Mouse (Mus musculus): ENCODE results near the gene St3gal5. TPM values are rescaled to one million over a fixed set of nuclear protein-coding genes. Genes with fewer than 3 reads are reported as not detected.

St3gal5 gene
- total and polyA plus RNA-seq, 3 experiments: 24.4 to 51.8 TPM; not detected in 1

GRCm38 (mm10) chr6:72114902-72115301 is 17.5 kb downstream of the St3gal5 start:
- Histone ChIP-seq H3K36me3 (ENCODE audit: control insufficient read depth in 1 of 2, insufficient read depth in 2 of 2, low read length in 2 of 2) (peaks cover 7 to 28% of the 10 kb centered on the region in 2 experiments), H3K27ac (ENCODE audit: control insufficient read depth, low read depth, low read length) (no peak overlapping the region)

DNA sequence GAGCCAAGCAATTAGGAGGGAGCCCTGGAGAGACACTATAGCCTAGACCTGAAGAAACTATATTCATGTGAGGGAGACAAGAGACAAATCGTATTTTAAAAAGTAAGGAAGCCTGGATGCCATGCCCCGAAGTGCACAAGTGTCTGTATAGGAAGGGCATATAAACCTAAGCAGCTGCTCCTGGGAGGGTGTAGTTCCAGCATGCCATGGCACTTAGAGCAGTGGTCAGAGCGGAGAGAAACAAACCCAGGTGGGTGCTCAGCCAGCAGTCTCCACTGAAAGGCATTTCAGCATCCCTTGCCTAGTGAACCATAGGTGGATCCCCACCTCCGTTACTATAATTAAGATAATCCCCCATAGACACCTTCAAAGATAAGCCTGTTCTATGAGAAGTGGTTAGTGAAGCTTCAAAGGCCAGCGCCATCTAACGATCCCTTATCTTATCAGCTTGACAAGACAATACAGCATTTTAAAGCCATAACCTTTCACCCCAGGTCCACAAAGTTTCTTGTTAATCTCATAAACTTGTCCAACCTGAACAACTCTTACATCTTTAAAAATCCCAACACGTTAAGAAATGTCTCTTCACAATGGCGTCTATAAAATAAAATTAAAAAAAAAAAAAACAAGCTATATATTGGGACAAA is 20.1 kb downstream of the St3gal5 start:
- peaks cover 16% of the 10 kb centered on the region for H3K79me2 ChIP-seq (ENCODE audit: control insufficient read depth, insufficient read depth, low read length, poor library complexity)
- H3K27ac ChIP-seq (ENCODE audit: control insufficient read depth, low read depth, low read length): no peak overlapping the region
- no peak overlapping the region for H3K9ac ChIP-seq (ENCODE audit: control insufficient read depth, low read depth, low read length, poor library complexity, severe bottlenecking)
- H3K4me1 ChIP-seq (ENCODE audit: control insufficient read depth in 1 of 2, insufficient read depth in 2 of 2, low read length in 2 of 2): peaks cover 10 to 19% of the 10 kb centered on the region in 2 experiments
- no peak for DNase-seq (ENCODE audit: low read depth, low spot score)
- peaks cover 7 to 17% of the 10 kb centered on the region in 2 experiments for H3K36me3 ChIP-seq (ENCODE audit: control insufficient read depth in 1 of 2, insufficient read depth in 2 of 2, low read length in 2 of 2)
- no peak overlapping the region for H3K4me3 ChIP-seq (ENCODE audit: control insufficient read depth in 1 of 2, insufficient read depth in 1 of 2, low read depth in 2 of 2, low read length in 2 of 2)
- TF ChIP-seq GATA1 (IDR thresholded peaks at IDR 0.05; ENCODE audit: low read depth, low read length) (peak; percentile 54), ELF1 (IDR thresholded peaks at IDR 0.05; ENCODE audit: low read depth, low read length) (no peak)
- H3K27me3 ChIP-seq (ENCODE audit: control insufficient read depth in 1 of 2, insufficient read depth in 2 of 2, low read length in 2 of 2): no peaks in the 10 kb centered on the region
- no peaks in the 10 kb centered on the region for H3K9me3 ChIP-seq (replicated peaks; ENCODE audit: insufficient read depth, low read length)

More at GRCm38 (mm10) chr6:72114902-72115301, 17.5 kb downstream of the St3gal5 start:
- Histone ChIP-seq H3K79me2 (ENCODE audit: control insufficient read depth, insufficient read depth, low read length, poor library complexity) (peaks cover 23% of the 10 kb centered on the region), H3K27me3 (ENCODE audit: control insufficient read depth in 1 of 2, insufficient read depth in 2 of 2, low read length in 2 of 2) (no peaks in the 10 kb centered on the region), H3K4me3 (ENCODE audit: control insufficient read depth in 1 of 2, insufficient read depth in 1 of 2, low read depth in 2 of 2, low read length in 2 of 2) (no peak overlapping the region), H3K4me1 (ENCODE audit: control insufficient read depth in 1 of 2, insufficient read depth in 2 of 2, low read length in 2 of 2) (peaks cover 21 to 29% of the 10 kb centered on the region in 2 experiments), H3K9ac (ENCODE audit: control insufficient read depth, low read depth, low read length, poor library complexity, severe bottlenecking) (no peak overlapping the region), H3K9me3 (replicated peaks; ENCODE audit: insufficient read depth, low read length) (no peaks in the 10 kb centered on the region)
- TF ChIP-seq POLR2AphosphoS5 (IDR thresholded peaks at IDR 0.05; ENCODE audit: borderline replicate concordance, low read depth, low read length): no peak
- TF ChIP-seq NRF1 (IDR thresholded peaks at IDR 0.05; ENCODE audit: insufficient read depth, low read depth, low read length, poor library complexity, severe bottlenecking): no peak
- no peak for TF ChIP-seq MYC (IDR thresholded peaks at IDR 0.05; ENCODE audit: low read depth, low read length)
- TF ChIP-seq NELFE (IDR thresholded peaks at IDR 0.05; ENCODE audit: low read depth, low read length): no peak
- TF ChIP-seq GABPA (IDR thresholded peaks at IDR 0.05; ENCODE audit: low read depth, low read length): no peak
- no peak for TF ChIP-seq MXI1 (IDR thresholded peaks at IDR 0.05; ENCODE audit: low read depth, low read length)
- TF ChIP-seq TBP (IDR thresholded peaks at IDR 0.05; ENCODE audit: low read depth, low read length): no peak
- no peak for TF ChIP-seq ZMIZ1 (IDR thresholded peaks at IDR 0.05; ENCODE audit: low read depth, low read length)
- no peak for TF ChIP-seq HCFC1 (IDR thresholded peaks at IDR 0.05; ENCODE audit: low read depth, low read length)
- DNase-seq (ENCODE audit: low read depth, low spot score): no peak

DNA sequence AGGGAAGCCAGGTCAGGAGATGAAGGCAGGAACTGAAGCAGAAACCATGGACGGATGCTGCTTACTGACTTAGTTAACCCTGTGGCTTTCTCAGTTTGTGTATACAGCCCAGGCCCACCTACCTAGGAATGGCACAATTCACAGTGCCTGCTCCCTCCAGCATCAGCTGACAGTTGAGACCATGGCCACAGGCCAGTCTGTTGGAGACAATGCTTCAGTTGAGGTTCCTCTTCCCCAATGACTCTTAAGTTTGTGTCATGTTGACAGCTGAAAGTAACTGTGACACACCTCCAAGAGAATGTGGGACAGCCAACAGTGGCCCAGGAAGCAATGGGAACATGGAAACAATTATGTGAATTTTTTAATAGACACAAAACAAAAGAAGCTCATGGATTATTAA is 22.5 kb downstream of the St3gal5 start:
- Histone ChIP-seq H3K9me3 (replicated peaks; ENCODE audit: insufficient read depth, low read length) (no peaks in the 10 kb centered on the region), H3K27ac (ENCODE audit: control insufficient read depth, low read depth, low read length) (no peak overlapping the region), H3K27me3 (ENCODE audit: control insufficient read depth in 1 of 2, insufficient read depth in 2 of 2, low read length in 2 of 2) (no peaks in the 10 kb centered on the region), H3K79me2 (ENCODE audit: control insufficient read depth, insufficient read depth, low read length, poor library complexity) (peaks cover 16% of the 10 kb centered on the region), H3K36me3 (ENCODE audit: control insufficient read depth in 1 of 2, insufficient read depth in 2 of 2, low read length in 2 of 2) (peaks cover 7 to 12% of the 10 kb centered on the region in 2 experiments), H3K4me1 (ENCODE audit: control insufficient read depth in 1 of 2, insufficient read depth in 2 of 2, low read length in 2 of 2) (peaks cover 10 to 17% of the 10 kb centered on the region in 2 experiments), H3K9ac (ENCODE audit: control insufficient read depth, low read depth, low read length, poor library complexity, severe bottlenecking) (no peak overlapping the region), H3K4me3 (ENCODE audit: control insufficient read depth in 1 of 2, insufficient read depth in 1 of 2, low read depth in 2 of 2, low read length in 2 of 2) (no peak overlapping the region)
- peak; percentile 53 for DNase-seq (ENCODE audit: low read depth, low spot score)
- TF ChIP-seq CHD1 (IDR thresholded peaks at IDR 0.05; ENCODE audit: low read depth, low read length): no peak
- peak; percentile 40; the same call in 1 of the 2 replicates for TF ChIP-seq MXI1 (IDR thresholded peaks at IDR 0.05; ENCODE audit: low read depth, low read length)
- peak; percentile 70 for TF ChIP-seq ETS1 (IDR thresholded peaks at IDR 0.05; ENCODE audit: low read depth, low read length)
